Mouse (Mus musculus) megakaryocyte, embryonic 14.5 days (primary cell): ENCODE results near the gene Slc12a7.

Experiments
- FLI1 ChIP-seq: IDR thresholded peaks from 2 replicates; pipeline ENCODE4 v1.6.1; 2012; ENCODE audit warnings: low read length, inconsistent platforms, mixed read lengths
- GATA1 ChIP-seq: IDR thresholded peaks from 3 replicates; pipeline ENCODE4 v1.6.1; 2012; ENCODE audit warnings: mixed read lengths, low read length, inconsistent platforms, borderline replicate concordance

- TF ChIP-seq FLI1 (no peak), GATA1 (no peak)
Observed at GRCm38 (mm10) chr13:73711221-73711620, 21.7 kb upstream of the Slc12a7 start.
